Mouse (Mus musculus) c-Kit-positive CD71-positive TER-119-positive erythroid progenitor cells, embryonic 14.5 days (primary cell): ENCODE data around the gene 1700001J03Rik.
A peak's percentile ranks its signal among the peaks of the same experiment; 100 is the strongest.
"Not testable (repeated sequence)": the region's sequence is repeated elsewhere in the genome, so short reads cannot be mapped to it uniquely, and the experiment has no call there.

Source experiments
- DNase-seq: peaks from one replicate; pipeline ENCODE4 v3.0.0-alpha.2; 2013; ENCODE audit warnings: low spot score

The 1700001J03Rik gene

DNA sequence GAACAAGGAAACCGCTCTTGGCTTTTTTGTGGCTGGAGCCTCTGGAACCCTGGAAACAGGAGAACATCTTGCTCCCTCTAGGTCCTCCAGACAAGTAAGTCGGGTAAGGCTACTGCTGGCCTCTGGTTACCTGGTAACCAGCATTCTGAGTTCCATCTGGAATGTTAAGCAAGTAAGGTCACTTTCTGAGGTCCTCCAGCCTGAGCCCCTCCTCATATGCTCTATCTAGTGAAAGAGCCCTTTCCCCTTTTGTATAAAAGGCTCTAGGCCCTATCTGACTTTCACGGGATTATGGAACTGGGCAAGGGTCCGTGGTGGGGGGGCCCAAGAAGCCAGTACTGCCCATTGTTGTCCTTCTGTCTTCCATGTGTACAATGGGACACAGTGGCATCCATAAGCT is at the start of gene 1700001J03Rik:
Gene 1700001J03Rik, minus strand, starts transcription at position 101 of the 400 bp plus-strand sequence.
- not testable (repeated sequence) for DNase-seq

DNA sequence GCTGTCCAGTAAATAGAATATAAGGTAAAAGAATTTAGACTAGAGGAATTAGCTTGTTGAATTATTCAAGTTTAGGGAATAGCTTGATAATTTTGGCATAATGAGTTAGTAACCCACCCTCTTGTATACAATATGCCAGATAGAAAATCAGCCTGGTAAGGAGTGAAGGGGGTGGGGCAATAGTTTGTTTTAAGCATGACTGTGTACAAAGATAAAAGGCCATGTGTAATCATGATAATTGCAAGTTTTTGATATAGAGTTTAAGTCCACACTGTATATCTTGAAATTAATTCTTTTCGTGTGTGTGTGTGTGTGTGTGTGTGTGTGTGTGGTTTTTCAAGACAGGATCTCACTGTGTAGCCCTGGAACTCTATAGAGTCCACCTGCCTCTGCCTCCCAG is 49.2 kb upstream of the 1700001J03Rik start:
- DNase-seq = no peak

DNA sequence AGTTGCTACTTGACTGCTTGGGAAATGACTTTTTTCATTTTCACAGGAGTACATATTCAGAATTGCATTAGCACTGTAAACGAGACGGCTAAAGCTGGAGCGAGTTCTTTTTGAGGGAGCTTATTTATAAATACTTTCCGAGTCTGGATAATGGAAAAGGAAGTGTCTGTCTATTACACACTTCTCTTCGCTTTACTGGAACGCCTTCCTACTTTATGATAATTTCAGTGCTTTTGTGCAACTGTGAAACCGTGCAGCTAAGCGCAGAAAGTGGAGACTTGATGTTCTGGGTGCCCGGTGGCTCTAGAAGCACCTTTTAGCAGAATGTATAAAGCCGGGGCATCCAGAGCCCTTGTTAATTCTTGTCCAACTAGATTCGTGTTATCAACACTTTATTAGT is 47.7 kb upstream of the 1700001J03Rik start:
- DNase-seq = no peak

DNA sequence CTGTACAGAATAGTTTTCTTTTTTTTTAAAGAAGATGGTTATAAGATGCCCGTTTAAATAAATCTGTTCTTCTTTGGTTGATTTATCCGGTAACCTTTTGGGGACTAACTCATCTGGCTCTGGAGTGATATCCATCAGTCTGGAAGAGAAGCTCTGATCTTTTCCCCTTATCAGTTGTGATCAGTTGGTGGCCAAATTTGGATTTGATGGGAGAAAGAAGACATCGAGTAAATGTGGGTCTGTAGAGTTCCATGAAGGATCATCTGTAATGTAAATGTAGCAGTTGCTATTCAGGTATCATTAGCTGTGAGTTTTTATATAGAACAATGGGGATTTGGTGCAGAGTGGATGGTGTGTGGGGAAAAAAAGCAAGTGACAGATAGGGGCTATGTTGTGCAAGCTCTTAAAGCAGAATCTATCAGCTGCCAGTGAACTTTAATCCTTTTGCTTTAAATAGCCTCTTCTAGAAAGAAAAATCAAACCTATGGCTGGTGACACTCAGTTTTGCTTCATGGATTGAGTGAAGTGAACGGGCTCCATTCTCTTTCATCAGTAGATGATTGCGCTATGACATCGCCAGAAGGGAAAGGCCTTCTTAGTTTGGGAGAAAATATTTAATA is 47.1 kb upstream of the 1700001J03Rik start:
- no peak for DNase-seq

DNA sequence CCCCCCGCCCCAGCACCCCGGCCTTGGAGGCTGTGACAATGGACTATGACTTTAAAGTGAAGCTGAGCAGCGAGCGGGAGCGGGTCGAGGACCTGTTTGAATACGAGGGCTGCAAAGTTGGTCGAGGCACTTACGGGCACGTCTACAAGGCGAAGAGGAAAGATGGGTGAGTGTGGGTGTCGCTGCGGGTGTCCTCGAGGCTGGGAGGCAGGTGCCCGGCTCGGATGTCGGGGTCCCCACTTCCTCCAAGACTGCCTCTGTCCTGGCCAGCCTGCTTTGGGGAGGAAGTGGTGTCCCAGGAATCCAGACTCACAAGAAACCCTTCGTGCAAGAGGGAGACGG is 46.5 kb upstream of the 1700001J03Rik start:
- no peak for DNase-seq

DNA sequence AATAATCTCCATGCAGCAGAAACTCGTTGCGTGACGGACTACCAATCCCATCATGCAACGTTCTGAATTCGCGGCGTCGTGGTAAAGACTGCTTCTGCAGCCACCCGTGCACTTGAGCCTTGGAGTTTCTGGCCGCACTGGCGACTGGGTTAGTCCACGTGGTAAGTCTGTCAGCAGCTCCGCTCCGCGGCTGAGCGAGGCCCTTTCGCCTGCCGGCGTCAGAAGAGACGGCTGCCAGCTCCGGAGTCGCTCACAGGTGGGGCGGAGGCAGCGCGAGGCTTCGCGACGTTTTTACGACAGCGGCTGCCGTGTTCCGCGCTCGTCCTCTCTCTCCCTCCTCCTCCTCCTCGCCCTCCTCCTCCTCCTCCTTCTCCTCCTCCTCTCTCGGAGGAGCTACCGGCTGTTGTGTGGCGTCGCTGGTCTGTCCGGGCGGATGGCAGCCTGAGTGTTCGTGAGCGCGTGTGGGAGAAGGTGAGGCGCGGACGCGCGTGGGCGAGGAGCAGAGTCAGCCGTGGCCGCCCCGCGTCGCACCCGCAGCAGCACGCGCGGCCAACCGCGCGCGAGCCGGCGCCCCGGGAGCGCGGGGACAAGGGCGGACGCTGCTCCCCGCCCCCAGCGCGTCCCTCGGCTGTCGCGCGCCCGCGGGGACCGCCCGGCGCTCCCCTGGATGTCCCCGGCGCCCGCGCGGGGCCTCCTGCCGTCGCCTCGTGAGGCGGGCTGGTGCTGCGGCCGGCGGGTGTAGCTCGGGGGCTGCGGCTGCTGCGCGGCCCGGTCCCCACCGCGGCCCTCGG is 46.0 kb upstream of the 1700001J03Rik start, which contains the start of gene Cdk8:
Gene Cdk8, plus strand, starts transcription at position 367 of the 791 bp plus-strand sequence.
- peak; percentile 94 for DNase-seq

DNA sequence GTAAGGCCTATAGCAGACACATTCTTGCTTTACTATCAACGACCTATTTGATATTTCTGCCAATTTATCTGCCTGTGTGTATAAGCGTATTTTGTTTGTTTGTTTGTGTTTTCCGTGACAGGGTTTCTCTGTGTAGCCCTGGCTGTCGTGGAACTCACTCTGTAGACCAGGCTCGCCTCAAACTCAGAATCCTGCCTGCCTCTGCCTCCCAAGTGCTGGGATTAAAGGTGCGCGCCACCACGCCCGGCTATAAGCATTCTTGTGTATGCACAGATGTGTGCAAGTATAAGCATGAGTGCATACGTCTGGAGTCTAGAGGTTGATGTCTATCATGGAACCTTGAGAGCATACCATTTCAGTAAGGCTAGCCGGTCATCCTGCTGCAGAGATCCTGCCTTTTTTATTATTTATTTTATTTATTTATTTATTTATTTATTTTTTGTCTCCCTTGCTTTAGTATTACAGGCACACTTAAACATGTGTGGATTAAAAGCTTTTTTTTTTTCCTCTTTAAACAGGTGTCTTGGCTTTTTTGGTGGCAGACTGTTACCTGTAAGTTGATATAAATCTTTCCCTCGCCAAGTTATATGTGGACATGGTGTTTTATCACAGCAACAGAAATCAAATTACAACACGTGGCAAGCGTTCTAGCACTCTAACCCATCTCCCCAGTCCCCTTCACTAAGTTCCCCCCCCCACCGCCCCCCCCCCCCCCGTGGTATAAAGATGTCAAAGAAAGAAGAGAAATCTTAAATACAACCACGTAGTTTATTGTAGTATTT is 45.0 kb upstream of the 1700001J03Rik start:
- DNase-seq = no peak

DNA sequence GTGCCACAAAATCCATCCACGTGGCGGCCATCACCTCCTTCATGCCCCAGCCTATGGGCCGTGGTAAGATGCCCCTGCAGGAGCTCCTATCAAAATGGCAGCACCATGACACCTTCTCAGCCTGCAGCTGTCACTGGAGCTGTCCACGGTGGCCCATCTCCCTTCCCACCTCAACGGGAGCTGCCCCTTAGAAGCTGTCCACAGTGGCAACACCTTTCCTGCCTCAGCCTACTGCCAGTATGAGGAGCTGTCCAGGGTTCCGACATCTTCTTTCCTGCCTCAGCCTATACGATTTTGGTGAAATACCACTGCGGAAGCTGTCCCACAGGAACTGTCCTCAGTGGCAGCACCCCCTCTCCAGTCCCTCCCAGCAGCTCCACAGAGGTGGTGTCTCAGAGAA is 42.4 kb upstream of the 1700001J03Rik start:
- DNase-seq = no peak

DNA sequence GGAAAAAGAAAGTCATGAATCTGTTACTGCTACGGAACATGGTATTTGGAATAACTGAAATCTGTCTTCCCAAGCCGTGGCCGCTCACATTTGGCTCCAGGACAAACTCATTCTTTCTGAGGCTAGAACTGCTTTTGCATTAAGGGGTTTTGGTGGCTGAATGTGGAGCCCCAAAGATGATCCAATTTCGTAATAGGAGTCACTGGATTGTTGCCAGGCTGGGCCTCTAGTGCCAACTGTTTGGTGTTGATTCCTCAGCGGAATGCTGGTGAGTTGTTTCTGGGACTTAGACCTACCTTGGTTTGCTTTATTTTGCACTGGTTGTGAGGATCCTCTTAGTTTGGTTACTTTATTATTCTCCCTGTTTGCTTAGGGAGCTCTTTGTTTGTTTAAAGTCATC is 38.7 kb upstream of the 1700001J03Rik start:
- DNase-seq = no peak

DNA sequence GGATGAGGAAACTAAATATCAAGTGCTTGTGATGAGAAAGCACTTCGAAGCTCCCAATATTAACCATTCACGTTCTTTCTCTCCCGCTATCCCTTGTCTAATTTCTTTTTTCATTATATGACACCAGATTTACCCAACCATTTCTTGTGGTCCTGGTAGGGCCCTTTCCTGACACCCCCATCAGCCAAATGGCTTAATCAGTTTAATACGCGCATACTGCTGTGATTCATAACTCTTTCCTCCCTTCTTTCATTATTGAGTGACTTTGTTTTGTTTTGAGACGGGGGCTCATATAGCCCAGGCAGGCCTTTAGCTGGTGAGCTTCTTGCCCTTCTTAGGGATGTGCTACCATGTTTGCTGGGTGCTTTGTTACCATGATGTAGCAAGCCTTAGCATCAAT is 36.6 kb upstream of the 1700001J03Rik start:
- DNase-seq = no peak

DNA sequence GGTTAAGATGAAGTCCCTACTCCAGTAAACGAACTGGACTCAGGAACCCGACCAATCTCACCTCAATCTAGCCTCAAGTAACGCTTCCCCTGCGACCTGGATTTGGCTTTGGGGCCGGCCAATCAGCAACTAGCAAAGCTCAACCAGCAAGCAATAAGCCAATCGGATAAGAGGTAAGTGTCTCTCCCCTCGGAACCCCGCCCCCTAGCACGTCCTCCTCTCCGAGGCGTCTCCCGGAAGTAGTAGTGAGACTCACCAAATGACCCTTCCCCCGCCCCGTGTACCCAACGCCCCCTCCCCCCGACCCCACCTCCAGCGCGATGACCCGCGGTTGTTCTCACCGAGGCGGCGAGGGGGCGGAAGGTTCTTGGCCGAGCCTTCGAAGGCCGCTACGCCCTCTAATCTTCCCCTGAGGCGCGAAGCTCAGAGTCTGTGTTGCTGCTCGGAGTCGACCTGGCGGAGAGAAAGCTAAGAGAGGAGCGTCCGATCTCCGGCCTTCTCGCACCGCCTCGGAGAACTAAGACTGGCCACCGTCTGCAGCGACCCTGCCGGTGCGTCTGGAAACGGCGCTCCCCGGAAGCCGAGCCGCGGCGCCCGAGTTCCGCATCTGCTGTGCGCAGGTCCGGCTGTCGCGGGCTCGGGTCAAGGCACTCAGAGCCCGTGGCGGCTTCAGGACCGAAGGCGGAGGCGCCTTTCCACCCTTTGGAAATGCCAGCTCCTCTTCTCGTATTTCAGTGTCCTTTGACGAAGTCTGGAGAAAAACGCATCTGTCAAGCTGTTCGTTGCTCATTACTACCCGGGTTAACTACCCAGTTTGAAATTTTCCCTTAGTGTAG is 36.0 kb upstream of the 1700001J03Rik start, which contains the start of gene Rnf6:
Gene Rnf6, minus strand, starts transcription at position 677 of the 836 bp plus-strand sequence.
- DNase-seq = peak; percentile 92

DNA sequence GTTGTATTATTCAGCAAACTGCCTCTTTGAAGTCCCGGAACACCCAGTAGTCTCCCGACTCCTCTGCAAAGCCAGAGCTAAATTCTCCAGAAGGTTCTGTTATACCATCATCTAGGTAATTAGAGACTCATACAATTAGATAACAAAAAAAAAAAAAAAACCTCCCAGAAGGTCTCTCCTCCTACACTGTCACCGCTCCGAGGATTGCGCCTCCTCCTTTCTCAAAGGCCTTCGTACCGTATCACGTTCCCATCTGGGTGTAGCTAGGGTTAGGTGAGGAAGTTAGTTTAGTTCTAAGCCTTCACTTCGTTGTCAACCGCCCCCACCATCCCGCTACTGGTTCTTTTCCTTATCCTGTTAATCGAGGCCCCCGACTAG is 35.4 kb upstream of the 1700001J03Rik start:
- DNase-seq = no peak

DNA sequence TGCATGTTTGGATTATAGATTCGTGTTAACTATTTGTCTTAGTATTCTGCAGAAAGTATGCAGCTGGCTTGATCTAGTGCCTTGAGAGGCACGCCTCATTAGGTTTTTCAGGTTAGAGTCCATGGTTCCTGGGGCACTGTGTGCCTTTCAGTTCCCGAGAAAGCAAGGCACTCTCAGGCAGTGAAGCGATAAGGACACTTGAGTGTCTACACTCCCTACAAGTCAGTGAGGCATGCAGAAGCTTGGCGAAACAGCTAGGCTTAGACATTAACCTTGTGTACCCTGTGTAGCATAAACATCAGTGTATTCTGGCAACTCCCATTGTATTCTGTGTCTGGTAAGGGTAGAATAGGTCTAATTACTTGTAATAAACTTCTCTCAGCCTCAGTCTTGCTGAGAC is 20.4 kb upstream of the 1700001J03Rik start:
- DNase-seq = no peak

DNA sequence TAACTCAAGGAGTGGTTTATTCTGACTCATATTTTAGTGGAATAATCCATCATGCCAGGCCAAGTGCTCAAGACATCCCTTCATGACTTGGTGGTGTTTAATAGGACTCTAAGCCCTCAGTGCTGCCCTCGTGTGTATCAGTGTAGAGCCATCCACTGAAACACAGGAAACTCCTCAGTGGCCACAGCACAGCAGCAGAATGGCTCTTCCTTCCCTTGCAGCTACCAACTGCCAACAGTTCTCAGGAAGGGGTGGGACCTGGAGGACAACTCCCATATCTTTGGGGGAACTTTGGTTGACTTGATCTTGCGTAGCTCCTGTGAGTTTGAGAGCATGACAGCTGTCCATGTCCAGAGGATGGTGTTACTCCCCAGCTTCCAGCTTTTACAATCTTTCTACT is 18.8 kb upstream of the 1700001J03Rik start:
- DNase-seq = no peak

DNA sequence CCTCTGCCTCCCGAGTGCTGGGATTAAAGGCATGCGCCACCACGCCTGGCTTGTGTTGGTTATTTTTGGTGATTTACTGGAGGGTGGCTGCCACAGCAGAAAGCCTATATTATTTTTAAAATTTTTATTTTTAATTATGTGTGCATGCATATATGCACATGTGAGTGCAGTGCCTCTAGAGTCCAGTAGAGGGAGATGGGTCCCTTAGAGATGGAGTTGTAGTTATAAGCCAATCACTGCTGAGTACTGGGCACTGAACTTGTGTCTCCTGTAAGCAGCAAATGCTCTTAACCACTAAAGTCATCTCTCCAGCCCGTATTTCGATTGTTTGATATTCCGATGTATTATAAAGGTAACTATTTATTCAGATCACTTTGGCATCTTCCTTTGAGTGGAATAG is 15.5 kb upstream of the 1700001J03Rik start:
- DNase-seq = no peak

DNA sequence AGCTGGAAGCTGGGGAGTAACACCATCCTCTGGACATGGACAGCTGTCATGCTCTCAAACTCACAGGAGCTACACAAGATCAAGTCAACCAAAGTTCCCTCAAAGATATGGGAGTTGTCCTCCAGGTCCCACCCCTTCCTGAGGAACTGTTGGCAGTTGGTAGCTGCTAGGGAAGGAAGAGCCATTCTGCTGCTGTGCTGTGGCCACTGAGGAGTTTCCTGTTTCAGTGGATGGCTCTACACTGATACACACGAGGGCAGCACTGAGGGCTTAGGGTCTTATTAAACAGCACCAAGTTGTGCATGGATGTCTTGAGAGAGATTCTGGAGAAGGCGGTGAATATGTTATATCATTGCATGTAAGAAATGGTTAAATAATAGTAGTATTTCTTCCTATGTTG is 14.4 kb upstream of the 1700001J03Rik start:
- DNase-seq = no peak

DNA sequence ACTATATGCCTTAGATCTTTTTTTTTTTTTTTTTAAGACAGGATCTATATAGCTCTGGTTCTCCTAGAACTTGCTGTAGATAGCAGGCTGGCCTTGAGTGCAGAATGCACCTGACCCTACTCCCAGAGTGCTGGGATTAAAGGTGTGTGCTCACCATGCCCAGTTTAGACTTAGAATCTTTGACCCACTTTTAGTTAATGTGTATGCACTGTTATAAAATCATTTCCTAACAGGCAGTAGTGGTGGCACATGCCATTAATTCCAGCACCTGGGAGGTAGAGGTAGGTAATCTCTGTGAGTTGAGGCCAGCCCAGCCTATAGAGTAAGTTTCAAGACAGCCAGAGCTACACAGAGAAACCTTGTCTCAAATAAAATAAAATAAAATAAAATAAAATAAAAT is 14.0 kb upstream of the 1700001J03Rik start:
- DNase-seq = no peak

DNA sequence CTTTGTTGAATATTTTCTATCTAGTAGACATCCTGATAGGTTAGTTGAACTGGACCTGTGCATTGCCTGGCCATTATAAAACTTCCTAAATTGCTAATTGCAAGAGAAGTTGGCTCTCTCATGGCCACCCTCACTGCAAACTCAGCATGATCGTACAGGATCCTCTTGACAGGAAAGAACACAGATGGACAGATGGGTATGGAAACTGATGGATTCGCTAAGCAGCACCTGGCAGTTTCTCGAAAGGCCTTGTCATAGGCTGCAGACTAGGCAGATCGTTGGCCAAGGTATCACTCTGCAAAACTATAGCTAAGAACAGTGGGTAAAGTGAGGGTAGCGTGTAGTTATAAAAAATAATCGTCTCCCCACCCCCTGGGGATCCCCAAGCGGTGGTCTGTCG is 8.3 kb upstream of the 1700001J03Rik start:
- DNase-seq = no peak

DNA sequence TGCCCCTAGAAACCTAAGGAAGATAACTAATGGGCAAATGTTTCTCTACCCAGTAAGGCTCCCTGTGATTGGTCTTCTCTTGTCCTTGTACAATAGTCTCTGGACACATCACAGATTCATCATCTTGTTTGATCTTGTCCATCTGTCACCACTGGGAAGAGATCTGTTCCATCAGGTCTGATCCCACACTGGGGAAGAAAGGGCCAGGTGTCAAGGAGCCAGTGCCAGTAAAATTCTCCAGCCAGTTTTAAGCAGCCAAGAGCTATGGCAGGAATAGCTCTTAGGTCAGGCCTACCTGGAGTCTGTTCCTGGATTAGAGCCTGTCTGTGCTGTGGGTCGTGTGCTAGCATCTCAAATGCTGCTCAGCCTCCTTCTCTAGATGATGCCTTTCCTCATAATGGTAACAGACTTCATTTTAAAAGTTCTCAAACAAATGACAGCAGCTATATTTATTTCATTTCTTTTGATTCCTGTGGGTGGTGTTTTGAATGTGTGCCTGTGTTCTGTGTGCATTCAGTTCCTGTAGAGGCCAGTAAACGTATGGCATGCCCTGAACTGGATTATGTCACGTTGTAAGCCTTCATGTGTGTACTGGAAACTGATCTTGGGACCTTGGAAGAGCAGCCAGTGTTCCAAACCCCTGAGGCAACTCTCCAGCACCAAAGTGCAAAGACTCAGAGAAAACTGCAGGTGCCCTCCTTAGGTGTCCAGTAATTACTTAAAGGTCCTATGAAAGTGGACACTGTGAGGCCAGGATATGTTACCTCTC is 5.6 kb upstream of the 1700001J03Rik start:
- DNase-seq = no peak

DNA sequence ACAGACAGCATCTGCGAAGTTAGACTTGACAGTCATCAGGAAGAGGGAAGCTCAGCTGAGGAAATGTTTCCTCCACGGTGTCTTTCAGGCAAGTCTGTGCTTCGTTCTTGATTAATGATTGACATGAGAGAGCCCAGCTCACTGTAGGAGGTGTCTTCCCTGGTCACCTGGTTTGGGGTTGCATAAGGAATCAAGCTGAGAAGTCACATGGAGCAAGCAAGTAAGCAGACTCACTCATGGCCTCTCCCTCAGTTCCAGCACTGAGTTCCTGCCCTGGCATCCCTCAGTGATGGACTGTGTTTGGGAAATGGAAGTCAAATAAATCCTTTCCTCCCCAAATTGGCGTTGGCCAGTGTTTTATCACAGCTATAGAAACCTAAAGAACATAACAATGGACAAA is 5.0 kb upstream of the 1700001J03Rik start:
- DNase-seq = no peak

DNA sequence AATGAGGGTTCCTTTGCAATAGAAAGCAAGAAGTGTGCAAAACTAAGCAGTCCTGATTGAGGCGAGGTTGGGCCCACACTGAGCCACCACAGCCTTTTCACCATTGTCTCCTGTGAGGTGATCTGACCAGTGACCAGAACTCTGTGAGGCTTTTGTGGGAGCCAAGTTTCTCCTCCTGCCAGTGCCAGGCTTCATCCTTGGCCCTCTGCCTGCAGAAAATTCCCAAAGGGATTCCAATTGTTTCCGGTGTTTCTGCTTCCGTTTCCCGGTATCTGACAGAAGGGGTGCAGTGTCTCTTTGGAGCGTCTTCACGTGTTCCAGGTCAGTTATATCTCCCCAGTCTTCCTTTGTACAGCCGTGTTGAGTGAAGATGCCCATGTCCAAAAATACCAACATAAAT is 3.6 kb upstream of the 1700001J03Rik start:
- no peak for DNase-seq
